Mouse (Mus musculus): ENCODE results near the gene Cfap57.

- TF ChIP-seq CTCF (IDR thresholded peaks at IDR 0.05; ENCODE audit: low read depth, low read length) (no peak), GATA1 (IDR thresholded peaks at IDR 0.05; ENCODE audit: borderline replicate concordance, low read length) (no peak), POLR2AphosphoS5 (IDR thresholded peaks at IDR 0.05; ENCODE audit: insufficient replicate concordance, low read depth, low read length) (no peak), TAL1 (conservative IDR thresholded peaks at IDR 0.05; ENCODE audit: low read depth, low read length) (no peak), GATA2 (IDR thresholded peaks at IDR 0.05; ENCODE audit: borderline replicate concordance, low read depth, low read length) (no peak)
Measured at GRCm38 (mm10) chr4:118658652-118659051, 38.1 kb upstream of the Cfap57 start, which contains the start of gene Olfr62.
